Mouse (Mus musculus): ENCODE results near the gene Ccr7.
A peak's percentile ranks its signal among the peaks of the same experiment; 100 is the strongest.

Ccr7 gene

GRCm38 (mm10) chr11:99153767-99154753 lies 817 bp downstream of the Ccr7 start:
- peak; percentile 55 for DNase-seq (ENCODE audit: low read depth, low spot score)

- DNase-seq (ENCODE audit: low read depth, low spot score), result peak; percentile 57
These were observed 2.3 kb downstream of the Ccr7 start for GRCm38 (mm10) chr11:99152323-99153144.

DNA sequence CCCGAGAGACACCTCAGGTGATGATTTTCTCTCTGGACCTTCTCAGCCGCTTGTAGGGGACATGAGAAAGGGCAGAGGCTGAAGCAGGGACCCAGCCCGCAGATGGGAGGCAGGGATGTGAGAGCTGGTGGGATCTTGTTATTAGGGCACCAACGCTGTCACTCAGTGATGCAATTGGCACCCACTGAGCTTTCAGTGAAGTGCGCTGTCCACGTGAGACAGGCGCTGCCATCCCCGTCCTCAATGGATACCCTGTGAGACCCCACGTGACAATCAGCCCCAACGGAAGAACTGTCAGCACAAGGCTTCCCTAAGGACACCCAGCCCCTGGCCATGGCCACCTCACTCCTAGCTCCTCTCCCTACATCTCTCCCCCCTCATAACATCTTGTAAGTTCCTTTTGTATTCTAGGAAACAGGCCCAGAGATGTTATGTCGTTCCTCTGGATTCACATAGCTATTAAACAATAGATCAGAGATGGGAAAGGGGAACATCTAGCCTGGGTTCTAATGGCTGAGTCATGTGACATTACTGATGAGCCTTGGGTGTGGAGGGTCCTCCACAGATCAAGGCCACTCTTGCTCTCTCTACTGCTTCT lies 3.4 kb downstream of the Ccr7 start:
- DNase-seq (ENCODE audit: low read depth, low spot score), result peak; percentile 51

DNA sequence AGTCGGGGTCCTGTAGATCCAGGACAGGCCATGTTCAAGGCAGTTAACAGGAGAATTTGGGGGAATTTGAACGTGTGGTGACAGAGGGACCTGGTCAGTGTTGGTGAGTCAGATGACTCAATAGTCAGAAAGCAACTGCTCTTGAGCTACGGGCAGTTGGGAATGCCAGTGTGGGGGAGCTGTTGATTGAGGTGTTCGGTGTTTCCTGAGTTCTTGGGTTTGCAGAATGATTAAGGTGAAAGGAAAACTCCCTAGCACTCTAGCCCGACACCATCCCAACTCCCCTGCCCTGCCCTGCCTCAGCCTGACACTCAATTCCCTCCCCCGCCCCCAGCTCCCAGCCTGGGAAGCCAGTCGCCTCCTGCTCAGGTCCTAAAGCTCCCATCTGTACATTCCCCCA lies 4.0 kb downstream of the Ccr7 start:
- peak; percentile 39 for DNase-seq (ENCODE audit: low read depth, low spot score)

DNA sequence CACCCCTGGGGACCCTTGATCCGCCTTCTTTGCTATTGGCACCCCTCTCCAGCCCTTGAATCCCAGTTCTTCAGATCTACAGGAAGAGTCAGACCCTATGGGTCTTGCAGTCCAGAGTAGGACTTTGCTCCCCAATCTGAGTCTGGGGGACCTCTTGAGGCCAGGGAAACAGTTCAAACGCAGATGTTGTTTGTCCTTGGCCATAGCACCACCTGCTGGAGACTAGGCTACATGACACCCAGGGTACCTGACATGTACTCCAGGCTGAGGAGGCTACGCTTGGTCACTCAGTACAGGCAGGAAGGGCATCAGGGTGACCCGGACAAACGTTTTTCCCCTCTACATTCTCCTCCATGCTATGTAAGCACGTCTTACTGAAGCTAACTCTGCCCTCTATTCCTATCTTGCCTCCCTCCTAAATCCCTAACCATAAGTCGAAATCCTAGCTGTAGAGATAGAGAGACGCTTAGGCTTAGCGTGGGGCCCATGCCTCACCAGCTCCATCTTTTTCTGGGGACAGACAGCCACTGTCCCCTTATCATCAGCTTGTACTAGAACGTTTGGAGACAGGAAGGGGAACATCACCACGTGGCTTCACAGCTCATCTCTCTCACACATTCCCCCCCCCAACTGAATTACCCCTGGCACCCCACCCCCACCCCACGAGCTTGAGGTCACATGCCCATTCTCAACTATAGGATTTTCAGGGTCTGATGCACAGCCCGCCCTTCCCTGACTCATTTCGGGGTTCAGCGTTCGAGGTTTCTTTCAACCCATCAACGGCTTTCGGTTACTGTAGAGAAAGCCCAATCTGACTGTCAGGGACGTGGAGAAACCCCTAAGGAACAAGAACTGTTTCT lies 4.7 kb downstream of the Ccr7 start:
- peak; percentile 92 for DNase-seq (ENCODE audit: low read depth, low spot score)

- no peak for DNase-seq (ENCODE audit: low read depth, low spot score)
These were observed 5.8 kb downstream of the Ccr7 start for GRCm38 (mm10) chr11:99148896-99149703.

- DNase-seq (ENCODE audit: low read depth, low spot score), result peak; percentile 38
These were observed 6.5 kb downstream of the Ccr7 start for GRCm38 (mm10) chr11:99148400-99148799.

- DNase-seq (ENCODE audit: low read depth, low spot score), result peak; percentile 82
These were observed 7.0 kb downstream of the Ccr7 start for GRCm38 (mm10) chr11:99147920-99148289.

DNA sequence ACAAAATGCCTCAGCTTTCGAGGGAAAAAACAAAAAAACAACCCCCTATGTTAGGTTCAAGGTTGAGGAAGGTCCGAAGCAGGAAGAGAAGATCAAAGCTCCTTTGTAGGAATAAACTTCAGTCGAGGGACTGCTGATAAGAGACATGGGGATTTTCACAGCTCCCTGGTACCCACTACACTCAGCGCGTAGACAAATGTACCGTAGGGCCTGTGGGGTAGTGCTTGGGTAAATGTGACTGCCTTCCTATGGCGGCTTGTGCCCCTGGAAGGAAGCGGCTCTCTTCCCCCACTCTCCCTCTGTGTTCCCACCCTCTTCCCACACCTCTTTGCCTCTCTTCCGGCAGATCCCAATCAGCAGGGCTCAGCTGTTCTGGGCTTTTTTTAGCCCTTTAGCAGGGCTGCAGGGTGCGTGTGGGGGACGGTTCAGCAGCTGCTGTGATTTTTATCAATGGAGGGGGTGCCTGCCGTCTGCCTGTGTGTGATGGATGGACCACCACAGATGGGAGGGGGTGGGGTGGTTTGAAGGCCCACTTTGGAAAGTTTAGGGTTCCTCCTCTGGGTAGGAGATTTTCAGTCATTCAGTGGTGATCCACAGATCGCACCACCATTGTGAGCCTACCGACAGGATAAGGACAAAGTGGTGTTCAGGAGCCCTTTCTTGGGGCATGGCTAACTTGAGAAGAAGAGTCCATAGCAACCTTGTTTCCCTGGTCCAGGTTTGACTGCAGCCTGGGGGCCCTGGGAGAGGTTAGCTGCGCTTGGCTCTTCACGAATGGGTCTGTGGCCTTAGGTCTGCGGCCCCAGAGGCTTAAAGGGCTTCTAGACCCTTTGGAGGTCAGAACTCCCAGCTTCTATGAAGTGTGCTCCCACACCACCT lies 7.6 kb downstream of the Ccr7 start:
- peak; percentile 65 for DNase-seq (ENCODE audit: low read depth, low spot score)

DNA sequence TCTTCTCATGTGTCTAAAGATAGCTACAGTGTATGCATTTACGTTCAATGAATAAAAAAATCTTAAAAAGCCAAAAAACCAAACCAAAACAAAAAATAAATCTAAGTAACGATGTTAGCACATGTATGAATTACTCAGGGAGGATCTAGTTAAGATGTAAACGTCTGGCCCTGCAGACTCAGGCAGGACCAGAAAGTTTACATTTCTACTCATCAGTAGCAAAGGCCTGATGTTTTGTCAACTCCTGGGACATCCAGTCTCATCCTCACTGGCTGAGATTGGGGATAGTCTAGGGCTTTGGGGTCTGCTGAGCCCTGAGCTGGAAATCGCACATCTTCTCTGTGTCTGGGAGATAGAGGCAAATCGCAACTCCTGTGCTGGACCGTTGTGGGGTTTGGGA lies 8.3 kb downstream of the Ccr7 start:
- no peak for DNase-seq (ENCODE audit: low read depth, low spot score)

GRCm38 (mm10) chr11:99145765-99146164 lies 9.1 kb downstream of the Ccr7 start:
- DNase-seq (ENCODE audit: low read depth, low spot score), result peak; percentile 63

DNA sequence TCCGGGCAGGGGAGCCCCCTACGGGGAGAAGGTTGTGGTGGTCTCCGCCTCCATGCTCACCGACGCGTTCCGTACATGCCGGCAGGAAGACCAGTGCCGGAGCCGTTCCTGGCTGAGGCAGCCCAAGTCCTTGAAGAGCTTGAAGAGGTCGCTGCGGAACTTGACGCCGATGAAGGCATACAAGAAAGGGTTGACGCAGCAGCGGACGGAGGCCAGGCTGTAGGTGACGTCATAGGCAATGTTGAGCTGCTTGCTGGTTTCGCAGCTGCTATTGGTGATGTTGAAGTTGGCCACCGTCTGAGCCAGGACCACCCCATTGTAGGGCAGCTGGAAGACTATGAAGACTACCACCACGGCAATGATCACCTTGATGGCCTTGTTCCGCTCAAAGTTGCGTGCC lies 9.9 kb downstream of the Ccr7 start:
- DNase-seq (ENCODE audit: low read depth, low spot score), result peak; percentile 63

DNA sequence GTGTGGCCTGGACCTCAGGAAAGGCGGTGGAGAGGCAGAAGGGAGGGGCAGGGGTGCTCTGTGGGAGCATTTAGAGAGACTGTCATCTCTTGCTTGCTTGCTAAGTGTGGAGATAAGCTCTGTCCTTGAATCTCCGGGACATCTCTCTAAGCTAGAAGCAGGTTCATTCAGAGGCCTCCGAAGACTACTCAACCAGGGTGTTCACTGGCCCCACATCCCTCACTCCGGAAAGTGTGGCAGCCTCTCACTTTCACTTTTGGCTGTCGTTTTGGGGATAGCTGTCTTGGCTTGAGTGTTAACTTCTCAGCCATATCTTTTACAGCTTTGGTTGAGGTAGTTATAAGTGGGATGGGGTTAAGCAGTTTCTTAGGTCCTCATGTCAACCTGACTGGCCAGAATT lies 10.4 kb downstream of the Ccr7 start:
- DNase-seq (ENCODE audit: low read depth, low spot score), result peak; percentile 79

GRCm38 (mm10) chr11:99143123-99144082 lies 11.5 kb downstream of the Ccr7 start:
- peak; percentile 66 for DNase-seq (ENCODE audit: low read depth, low spot score)

DNA sequence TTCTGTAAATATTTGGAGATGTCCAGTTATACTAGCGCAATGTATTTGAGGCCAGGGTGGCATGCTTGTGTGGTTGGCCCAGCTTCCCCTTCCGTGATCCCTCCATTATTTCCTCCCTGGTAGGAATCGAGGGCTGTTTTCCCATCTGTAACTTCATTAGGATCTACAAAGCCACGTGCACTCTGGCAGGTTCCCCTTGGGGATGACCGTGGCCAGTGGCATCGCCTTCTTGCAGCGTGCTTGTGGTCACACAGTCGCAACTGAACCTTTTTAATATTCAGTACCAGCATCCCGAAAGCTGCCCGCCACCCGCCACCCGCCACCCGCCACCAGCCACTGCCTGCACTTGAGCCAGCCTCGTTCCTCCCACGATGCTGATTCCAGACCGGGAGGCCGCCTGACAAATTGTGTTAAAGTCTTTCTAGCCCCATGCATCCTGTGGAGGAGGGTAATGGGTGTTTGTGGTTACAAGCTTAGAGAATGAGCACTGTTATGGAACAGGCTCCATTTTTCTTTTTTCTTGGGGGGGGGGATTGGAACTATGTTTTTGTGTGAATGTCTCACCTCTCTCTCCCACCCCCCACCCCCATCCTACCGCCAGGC lies 12.3 kb downstream of the Ccr7 start:
- peak; percentile 57 for DNase-seq (ENCODE audit: low read depth, low spot score)

DNA sequence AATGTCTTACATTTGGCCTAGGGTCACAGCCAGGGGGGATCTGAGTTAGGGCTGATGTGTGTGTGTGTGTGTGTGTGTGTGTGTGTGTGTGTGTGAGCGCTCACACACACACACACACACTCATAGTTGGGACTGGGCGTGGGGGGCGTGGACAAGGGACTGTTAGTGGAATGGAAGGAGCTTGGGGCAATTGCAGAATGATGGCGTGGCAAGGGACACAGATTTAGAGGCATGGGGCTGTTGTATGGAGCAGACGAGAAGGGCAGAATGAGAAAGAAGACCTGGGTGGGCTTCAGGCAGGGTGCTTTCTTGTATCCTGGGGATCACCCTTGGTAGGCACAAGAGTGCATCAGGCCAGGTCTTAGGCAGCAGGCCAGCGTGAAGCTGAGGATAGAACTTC lies 12.8 kb downstream of the Ccr7 start:
- DNase-seq (ENCODE audit: low read depth, low spot score), result no peak

GRCm38 (mm10) chr11:99141600-99141999 lies 13.3 kb downstream of the Ccr7 start:
- no peak for DNase-seq (ENCODE audit: low read depth, low spot score)

DNA sequence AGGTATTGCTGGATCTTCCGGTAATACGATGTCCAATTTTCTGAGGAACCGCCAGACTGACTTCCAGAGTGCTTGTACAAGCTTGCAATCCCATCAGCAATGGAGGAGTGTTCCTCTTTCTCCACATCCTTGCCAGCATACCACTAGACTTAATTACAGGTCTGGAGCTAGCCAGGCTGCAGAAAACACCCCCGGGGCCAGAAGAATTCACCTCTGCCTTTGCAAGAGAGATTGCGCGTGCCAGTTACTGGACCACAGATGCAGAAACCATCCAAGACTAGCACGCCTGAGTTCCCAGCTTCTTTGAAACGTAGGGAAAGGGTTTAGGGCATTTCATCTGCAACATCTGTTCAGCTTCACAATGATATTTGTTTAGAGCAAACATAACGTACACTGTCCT lies 15.9 kb downstream of the Ccr7 start:
- DNase-seq (ENCODE audit: low read depth, low spot score), result no peak

Measured in CD4-positive, CD25-positive, alpha-beta regulatory T cell, adult 2 months (primary cell).